Mouse (Mus musculus) spleen, postnatal 14 days (tissue): ENCODE data around the gene Nrarp.

ENCODE experiments used
- DNase-seq, 2 experiments: peaks; one replicate each; pipeline ENCODE4 v3.0.0; 2021 to 2022; ENCODE audit warnings: low spot score in 2 of 2

The Nrarp gene

DNA sequence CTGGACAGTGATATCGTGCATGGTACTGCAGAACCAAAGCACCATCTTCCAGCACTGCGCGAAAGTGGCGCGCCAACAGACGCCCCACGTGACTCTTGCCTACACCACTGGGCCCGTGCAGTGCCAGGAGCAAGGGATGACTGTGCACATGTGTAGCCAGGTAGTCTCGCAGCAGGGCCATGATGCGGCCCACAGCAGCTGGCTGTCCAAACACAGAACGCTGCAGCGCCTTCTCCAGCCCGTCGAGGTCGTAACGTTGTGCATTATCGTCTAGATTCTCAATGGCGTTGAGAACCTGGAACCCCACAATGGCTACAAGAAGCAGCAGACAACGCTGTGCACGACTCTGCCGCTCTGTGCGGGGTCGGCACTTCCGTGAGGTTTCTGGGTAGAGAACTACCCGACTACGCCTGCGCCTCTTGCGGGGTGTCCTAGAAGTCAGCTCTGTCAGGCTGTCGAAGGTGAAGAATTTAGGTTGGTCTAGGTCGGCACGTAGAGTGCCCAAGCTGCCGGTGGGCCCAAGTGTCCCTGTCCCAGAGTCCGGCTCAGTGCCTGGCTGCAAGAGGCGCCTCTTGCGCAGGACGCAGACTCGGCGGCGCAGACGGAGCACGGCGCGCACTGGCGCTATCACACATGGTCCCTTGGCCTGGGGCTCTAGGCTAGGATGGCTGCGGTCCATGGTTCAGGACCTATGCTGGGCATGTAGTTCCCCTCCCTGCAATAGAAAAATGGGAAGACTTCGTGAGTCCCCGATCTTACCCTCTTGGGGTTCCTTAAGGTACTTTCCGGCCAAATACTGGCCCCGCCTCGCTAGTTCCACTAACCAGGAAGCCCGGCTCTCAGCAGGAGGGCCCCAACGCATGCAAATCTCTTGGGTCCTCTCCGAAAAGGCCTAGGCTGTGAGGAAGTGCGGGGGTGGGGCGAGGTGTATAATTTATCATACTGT is 14.9 kb downstream of the Nrarp start:
- peak; percentile 62 to 76 for DNase-seq

DNA sequence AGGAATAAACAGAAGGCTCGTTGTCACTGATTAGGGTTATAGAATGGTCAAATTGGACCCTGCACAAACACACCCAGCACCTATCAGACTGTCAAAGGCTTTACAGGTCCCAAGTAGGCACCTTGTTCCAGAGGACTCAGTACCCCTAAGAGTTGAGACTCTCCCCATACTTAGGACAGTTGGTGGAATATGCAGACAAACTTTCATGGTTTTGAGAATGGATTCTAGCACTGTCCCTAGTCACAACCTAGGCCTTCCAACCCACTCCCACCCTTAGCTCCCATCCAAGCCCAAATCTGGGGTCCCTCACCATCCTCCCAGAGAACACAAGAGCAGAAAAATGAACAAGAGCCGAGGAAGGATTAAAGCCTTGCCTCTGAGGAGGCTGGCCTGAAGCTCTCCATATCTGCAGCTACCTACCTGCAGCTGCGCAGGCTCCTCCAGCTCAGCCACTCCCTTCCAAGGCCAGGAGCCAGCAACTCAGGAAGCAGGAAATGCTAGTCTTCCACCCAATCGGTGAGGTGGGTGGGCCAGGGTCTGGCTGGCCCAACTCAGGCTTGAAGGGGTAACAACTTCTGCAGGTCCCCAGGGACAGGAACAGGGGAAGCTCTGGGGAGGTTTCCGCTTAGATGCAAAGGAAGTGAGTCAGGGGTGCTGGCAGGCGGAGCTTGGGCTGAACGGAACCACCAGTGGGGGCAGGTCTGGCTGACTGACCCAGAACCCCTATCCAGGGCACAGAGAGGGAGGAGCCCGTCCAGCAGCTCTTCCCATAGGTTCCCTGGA is 15.8 kb downstream of the Nrarp start, which contains the start of gene Tor4a:
Gene Tor4a (minus strand): TSS at position 715 of the 783 bp plus-strand sequence.
- peak; percentile 59 to 76 for DNase-seq

DNA sequence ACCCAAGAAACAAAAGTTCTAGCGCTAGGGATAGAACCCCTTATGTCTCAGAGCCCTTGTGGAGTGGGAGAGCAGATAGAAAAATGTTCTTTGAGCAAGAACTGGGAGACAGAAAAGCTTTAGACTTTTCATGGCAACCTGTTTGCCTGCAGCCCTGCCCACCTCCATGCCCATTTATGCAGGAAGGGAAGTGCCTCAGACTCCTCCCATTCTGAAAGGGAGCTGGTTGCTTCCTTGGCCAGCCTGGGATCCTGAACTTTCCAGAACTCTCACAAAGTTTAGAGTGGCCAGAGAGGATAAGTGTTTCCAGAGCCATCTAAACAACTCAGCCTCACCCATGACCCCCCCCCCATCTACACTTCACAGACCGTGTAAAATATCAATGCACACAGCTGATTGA is 16.6 kb downstream of the Nrarp start:
- no peak for DNase-seq

DNA sequence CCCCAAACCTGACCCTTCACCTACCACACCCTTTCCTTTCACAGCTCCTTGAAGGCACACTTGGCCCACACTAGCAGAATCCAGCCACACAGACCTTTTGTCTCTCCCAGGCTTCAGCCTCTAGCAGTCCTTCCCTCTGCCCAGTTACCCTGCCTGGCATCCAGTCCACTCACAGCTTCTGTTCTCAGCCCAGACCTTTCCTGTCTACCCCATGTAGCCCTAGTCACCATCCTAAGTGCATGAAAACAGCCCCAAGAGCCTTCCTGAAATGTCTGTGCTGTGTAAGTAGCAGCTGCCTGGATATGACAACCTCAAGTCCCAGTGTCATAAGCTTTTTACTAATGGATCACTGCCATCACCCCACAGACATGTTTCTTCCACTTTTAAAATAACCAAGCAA is 17.4 kb downstream of the Nrarp start:
- DNase-seq: no peak

DNA sequence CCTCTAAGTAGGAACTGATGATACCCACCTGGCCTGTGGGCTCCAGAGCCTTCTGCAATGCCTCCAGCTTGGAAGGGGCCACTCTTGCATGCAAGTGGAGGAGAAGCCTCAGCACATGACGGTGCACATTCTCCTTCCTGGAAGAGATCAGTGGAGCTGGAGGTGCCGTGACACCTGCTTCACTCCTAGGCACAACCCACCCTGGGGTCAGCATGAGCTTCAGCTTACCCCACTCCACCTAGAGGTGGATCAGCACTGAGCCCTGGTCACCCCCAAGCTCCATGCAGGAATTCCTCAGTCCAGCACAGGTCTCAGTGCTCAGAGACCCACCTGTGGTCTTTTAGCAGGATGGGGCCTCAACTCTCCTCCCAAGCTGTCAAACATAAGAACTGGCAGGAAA is 20.1 kb downstream of the Nrarp start:
- DNase-seq: no peak

DNA sequence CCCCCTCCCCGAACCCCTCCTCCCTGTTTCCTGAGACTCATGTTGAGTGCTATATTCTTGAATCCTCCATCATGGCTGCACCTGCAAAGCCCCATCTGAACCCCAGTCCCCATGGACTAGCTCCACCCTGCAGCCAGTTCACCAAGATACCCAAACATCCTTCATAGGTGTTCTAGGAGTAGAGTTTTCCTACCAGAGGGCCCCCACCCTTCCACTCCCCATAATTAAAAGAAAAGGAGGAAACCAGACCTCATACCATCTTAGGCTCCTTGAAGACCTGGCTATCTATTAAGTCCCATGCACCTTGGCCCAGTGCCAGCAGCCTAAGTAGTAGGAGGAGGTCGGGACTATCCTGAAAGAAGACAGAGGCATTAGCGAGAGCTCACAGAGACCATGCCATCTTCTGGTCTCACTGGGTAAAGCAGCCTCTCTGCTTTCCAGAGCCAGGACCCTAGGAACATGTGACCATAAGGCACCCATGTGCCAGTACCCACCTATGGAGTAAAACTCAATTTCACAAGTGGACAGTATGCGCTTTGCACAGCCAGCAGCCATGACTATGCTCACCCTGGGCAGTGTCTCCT is 23.2 kb downstream of the Nrarp start:
- DNase-seq: peak in 1 of 2 experiments; percentile 21

DNA sequence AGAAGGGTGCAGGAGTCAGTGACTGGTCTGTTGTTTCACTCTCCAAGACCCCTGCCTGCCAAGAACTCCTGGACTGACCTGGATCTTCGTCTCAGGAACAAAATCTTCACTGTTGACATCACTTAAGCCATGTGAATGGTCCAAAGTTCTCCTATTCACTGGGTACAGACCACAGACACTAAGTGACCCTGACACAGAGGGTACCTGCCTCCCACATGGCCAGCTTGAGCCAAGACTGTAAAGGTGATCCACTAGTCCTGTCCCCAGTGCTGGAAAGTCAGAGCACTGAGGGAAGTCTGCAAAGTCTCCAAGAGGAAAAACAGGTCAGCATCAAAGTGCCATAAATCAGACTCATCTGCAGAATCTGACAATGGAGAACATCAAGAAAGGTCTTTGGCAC is 27.0 kb downstream of the Nrarp start:
- no peak for DNase-seq

DNA sequence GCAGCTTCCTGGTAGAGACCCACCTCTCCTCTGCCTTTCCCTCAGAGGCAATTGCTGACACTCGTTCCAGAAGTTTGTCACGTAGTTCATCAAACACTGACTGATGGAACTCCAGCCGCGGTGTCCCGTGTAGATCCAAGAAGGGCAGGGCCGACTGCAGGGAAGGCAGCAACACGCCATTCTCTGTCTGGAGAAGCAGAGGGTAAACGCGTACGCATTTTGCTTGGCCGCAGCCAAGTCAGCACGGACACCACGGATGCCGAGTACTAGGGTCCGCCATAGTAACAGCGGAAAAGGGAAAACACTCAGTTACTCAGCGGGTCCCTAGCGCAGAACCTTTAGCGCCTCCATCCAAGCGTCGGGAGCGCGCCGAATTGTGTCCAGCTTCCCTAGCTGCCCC is 30.1 kb downstream of the Nrarp start:
- DNase-seq: no peak

DNA sequence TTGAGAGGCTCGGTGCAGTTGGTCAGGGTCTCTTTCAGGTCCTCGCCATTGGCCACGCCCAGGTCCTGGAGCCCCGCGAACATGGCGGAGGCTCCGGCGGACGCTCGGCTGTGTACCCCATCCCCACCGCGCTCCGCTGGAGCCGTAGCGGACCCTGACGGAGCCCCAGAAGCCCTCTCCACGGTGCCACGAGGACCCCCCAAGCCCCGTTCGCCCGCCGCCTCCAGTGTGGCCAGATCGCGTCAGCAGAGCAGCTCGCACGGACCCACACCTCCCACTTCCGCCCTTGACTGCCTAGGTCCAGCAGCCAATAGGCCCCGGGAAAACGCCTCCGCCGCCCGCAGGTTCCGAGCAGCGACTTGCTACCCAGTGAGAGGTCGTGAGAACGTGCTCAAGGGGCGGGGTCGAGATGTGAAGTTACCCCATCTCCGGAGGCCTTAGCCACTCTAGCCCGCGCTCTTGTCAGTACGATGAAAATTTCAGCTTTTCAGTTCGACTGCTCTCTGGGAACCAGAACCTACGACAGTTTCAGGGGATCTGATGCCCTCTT is 30.6 kb downstream of the Nrarp start, which contains the start of gene Nelfb:
Gene Nelfb (minus strand): TSS at position 369 of the 550 bp plus-strand sequence.
- DNase-seq: peak; percentile 87 to 88

DNA sequence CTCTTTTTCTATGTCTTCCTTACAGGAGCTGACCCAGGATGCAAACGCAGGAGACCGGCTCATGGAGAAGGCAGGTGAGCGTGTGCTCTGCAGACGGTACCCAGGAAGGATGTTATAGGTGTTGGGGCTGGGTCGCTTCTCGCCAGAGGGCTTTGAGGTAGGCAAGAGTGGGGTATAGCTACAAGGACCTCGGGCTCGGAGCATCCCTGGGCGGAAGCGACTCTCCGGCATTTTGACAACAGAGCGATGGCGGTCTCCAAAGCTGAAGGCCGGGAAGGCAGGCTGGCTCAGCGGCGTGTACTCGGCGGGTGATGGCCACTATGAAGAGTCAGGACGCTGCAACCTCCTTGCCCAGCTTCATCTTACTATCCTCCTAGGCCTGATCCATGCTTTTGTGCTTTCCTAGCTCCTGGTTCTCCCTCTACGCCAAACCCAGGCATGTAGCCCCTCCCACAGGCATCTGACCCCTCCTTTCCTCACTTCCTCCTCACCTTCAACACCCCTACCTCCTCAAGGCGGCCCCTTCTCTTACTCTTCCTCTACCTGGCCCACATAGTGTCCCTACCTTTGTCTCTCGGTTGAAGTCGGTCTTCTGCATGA is 32.8 kb downstream of the Nrarp start:
- DNase-seq: no peak

DNA sequence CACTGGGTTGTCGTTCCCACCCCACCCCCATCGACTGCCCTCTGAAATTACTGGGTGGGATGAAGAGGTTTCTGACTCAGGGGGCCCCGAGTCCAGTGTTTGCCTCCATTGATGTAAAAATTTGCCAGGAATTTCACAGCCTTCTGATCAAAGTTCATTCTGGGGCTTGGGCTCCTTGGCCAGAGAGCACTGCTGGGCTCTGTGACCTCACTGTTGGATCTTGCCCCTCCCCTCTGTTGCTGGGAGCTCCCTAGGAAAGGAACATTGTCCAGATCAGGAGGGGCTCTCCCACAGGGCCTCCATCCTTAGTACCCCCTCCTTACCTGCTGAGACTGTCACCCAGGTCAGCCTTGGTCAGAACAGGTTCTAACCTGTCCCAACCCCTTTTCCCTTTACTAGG is 33.9 kb downstream of the Nrarp start, which contains the start of gene Stpg3:
Gene Stpg3 (minus strand): TSS at position 194 of the 400 bp plus-strand sequence.
- DNase-seq: no peak

DNA sequence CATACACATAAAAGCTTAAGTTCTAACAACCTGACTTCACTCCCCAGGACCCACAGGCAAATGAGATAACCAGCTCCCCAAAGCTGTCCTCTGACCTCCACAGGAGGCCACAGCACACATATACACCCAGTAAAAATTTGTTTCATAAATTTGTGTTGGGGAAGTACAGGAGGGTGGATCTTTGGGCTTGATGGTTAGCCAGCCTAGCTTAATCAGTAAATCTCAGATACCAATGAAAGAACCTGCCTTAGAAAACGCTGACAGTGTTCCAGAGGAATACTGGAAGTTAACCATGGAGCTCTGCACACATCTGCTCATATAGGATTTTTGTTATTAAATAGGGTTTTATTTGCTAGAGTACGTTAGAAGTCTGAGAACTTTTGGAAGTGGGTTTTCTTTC is 37.1 kb downstream of the Nrarp start:
- no peak for DNase-seq

DNA sequence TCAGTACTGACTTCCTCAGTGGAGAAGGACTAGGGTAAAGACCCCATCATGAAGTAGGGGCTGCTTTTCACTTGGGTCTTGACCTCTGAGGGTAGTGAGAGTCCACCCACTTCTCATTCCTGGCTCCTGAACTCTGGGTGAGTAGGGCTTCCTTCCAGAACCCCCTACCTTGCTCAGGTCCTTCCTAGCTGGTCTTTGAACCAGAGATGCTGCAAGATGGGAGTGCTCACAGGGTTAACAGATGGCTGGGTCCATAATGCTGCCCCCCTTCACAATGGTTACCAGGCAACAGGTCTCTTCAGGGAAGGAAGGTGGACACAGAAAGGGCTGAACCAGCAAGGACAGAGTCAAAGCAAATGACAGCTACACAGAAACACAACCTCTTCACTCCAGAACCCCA is 37.9 kb downstream of the Nrarp start, which contains the start of gene Fam166a:
Gene Fam166a (plus strand): TSS at position 301 of the 400 bp plus-strand sequence.
- no peak for DNase-seq

DNA sequence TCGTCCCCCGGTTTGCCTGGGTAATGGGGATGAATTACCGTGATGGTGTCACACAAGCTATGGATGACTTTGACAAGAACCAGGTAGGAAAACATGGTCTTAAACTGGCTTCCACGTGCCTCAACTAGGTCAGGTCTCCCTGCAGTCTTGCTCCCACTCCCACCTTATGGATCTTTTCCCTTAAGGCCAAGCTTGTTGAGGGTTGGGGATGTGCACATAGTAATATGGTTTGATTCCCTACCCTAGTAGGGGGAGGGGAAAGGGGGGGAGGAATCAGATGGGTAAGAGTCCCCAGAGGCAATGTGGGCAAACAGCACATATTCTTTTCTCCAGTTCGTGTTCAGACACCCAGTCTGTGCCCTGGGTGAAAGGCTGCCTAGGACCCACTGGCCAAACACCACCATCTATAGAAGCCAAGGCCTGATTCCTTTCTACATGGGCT is 40.8 kb downstream of the Nrarp start:
- DNase-seq: no peak

DNA sequence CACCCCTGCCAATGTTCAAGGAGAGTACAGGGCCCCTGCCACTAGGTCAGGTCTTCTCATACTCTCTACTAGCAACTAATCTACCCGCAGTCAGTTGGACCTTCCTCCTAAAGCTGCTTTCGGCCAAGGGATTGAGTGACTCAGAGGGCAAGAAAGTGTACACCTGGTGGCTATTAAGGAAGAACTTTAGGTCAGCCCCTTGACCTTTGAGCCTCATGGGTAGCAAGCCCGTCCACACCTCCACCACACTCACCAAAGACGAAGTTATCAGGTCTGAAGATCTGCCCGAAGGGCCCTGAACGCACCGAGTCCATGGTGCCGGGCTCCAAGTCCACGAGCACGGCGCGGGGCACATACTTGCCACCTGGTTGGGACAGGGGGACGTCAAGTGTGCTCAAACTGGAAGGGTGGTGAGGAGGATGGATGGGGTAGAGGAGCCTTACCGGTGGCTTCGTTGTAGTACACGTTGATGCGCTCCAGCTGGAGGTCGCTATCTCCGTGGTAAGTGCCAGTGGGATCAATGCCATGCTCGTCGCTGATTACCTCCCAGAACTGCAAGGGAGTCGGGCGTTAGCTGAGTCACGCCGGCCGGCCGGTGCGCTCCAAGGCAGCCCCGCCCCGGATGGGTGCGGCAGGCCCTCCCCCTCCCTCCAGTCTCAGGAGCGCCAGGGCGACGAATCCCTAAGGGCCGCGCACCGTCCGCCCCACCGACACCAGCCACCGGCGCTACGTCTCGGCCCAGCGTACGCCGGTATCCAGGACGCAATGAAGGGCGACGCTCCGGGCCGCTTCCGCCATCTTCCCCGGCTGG is 43.3 kb downstream of the Nrarp start:
- peak; percentile 83 to 86 for DNase-seq

DNA sequence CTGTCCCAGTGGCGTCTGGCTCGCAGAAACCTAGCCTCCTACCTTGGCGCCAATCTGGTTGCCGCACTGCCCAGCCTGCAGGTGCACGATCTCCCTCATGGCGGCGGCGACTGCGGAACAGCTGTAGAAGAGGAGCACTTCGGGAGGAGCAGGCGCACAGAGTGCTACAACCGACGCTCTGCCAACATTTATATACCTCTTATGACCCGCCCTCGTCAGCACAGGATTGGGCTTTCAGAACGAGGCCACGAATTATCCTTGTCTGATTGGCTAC is 43.9 kb downstream of the Nrarp start, which contains the start of gene Tubb4b:
Gene Tubb4b (minus strand): TSS at position 211 of the 274 bp plus-strand sequence.
- DNase-seq: no peak

DNA sequence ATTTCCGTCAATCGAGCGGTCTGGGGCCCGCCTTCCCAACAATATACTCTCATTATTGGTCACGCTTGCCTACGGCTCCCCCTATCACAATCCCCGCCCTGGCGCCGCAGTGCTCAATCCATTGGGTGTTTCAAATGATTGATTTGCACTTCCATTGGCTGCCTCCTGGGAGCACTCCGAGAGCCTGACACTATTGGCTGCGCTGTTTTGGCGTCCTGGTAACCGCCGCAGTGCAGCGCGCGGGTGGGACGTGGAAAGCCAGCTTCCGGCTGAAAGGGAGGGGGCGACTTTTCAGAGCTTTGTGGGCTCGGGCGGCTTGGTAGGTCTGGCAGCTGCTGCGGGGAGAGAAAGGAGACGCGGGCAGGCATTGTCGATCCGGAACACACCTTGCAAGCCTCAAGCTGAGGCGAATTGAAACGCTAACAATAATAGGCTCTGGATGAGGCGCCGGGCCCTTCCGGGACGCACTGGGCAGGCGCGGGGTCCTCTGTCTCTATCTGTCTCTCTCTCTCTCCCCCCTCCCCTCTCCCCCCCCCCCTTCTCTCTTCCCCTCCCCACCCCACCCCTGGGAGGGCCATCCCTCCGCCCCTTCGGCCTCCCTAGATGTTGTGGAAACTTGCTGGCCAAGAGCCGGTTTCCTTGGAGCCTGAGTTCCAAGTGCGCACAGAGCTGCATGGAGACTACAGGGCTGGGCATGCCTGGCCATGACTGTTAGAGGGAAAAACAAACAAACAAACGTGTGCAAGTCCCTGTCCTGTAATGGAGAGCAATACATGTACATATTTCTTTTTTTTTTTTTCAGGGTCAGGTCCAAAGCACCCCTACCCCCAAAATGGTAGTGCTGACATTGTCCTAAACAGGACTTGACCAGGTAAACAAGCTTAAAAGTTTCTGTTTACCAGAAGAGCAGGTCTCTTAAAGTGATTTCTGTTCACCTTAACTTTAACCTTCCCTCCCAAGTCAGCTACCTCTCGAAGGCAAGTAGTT is 44.5 kb downstream of the Nrarp start:
- peak; percentile 93 to 95 for DNase-seq

DNA sequence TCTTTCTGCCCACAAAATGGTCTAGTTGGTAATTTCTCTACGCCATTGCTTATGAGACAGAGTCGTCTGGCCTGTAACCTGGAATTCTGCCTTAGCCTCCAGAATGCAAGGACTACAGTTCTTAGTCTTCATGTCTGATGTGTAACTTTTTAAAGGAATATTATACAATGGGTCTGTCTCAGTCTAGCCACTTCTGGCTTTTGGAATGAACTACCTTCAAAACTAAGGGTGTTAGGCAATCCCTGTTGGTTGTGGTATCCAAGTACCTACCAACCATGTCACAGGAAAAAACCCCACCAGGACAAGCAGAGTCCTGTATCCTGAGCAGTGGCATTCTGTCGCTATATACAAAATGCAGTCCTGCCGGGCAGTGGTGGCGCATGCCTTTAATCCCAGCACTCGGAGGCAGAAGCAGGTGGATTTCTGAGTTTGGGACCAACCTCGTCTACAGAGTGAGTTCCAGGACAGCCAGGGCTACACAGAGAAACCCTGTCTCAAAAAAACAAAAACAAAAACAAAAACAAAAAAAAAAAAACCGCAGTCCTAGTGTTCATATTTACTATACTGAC is 45.3 kb downstream of the Nrarp start:
- no peak for DNase-seq

DNA sequence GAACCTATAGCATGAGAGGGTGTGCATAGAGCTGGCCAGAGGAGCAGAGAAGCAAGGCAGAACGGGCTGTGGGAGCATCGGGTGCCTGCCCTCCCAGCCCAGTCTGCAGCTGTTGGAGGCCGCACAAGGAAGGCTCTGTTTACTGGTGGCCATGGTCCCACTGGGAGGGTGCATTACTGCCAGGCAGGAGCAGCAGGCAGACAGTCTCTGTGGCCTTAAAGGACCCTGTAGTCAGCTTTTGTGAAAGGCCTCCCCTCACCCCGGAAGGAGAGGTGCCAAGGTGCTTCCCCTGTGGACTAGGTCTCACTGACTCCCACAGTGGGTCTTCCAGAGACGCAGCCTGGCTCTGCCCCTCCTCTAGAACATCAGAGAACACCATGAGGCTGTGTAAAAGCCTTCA is 46.3 kb downstream of the Nrarp start:
- no peak for DNase-seq
